Mouse (Mus musculus) heart, adult 2 months (tissue): ENCODE results near the gene Cog7. TPM values are rescaled to one million over a fixed set of nuclear protein-coding genes. Genes with fewer than 3 reads are reported as not detected.

Experiments used
- DNase-seq, 2 experiments: peaks; one replicate each; pipeline ENCODE4 v3.0.0; 2021
- H3K27ac ChIP-seq: fragments of 200-600 bp; 2 replicates; pipeline ENCODE4 v1.8.1; 2022
- H3K27me3 ChIP-seq: fragments of 200-500 bp; 2 replicates; pipeline ENCODE4 v1.6.1; 2012; ENCODE audit warnings: mild to moderate bottlenecking, low read length, inconsistent platforms, mixed read lengths; ENCODE audit not compliant: control insufficient read depth, insufficient read depth
- H3K36me3 ChIP-seq: fragments of 200-500 bp; 2 replicates; pipeline ENCODE4 v1.6.1; 2012; ENCODE audit warnings: low read length, inconsistent platforms; ENCODE audit not compliant: control insufficient read depth, insufficient read depth
- H3K4me1 ChIP-seq: fragments of 200-500 bp; 2 replicates; pipeline ENCODE4 v1.6.1; 2011; ENCODE audit warnings: low read length; ENCODE audit not compliant: control insufficient read depth, insufficient read depth
- H3K4me3 ChIP-seq: fragments of 200-600 bp; 2 replicates; pipeline ENCODE4 v1.8.1; 2022
- H3K79me2 ChIP-seq: fragments of 200-500 bp; replicated peaks from 2 replicates; pipeline ENCODE4 v1.6.1; 2012; ENCODE audit warnings: mild to moderate bottlenecking, inconsistent platforms, low read length, moderate library complexity, mixed read lengths; ENCODE audit not compliant: control insufficient read depth, insufficient read depth
- H3K9ac ChIP-seq: fragments of 200-500 bp; 2 replicates; pipeline ENCODE4 v1.6.1; 2012; ENCODE audit warnings: low read depth, mild to moderate bottlenecking, control low read depth, inconsistent platforms, low read length, mixed read lengths
- CTCF ChIP-seq: fragments of 200-600 bp; IDR thresholded peaks from 2 replicates; pipeline ENCODE4 v1.8.1; 2022; ENCODE audit warnings: antibody characterized with exemption, mild to moderate bottlenecking, moderate library complexity
- EP300 ChIP-seq: fragments of 200-500 bp; IDR thresholded peaks from 2 replicates; pipeline ENCODE4 v1.6.1; 2011; ENCODE audit warnings: low read depth, low read length, control low read depth; ENCODE audit not compliant: insufficient read depth
- POLR2A ChIP-seq: fragments of 200-500 bp; IDR thresholded peaks from 2 replicates; pipeline ENCODE4 v1.6.1; 2011; ENCODE audit warnings: mild to moderate bottlenecking, low read depth, low read length, control low read depth; ENCODE audit not compliant: insufficient read depth
- whole genome bisulfite sequencing: fragments of 180-500 bp; shearing (Covaris S2); methylation state at CpG from one replicate; pipeline ENCODE4 v1.1.7; 2018; 5-methylcytosine and 5-hydroxymethylcytosine counted together
- intact Hi-C: fragments of 180-260 bp; cut with DNase I; formaldehyde crosslinking; loops from one replicate; pipeline ENCODE4 v1.15.1; 2025
- polyA plus RNA-seq: library from polyadenylated mRNA; depleted of rRNA; stranded (reverse); fragments of >200 nt; gene quantifications from 2 replicates; pipeline ENCODE4 v1.2.3, GENCODE M21; 2012
- total RNA-seq, 2 experiments: library from RNA; stranded (reverse); gene quantifications; 2 replicates each; pipeline ENCODE4 v1.2.3; 2021

Cog7 gene
- total and polyA plus RNA-seq, 3 experiments: 16.7 to 19.5 (median 17.0) TPM

DNA sequence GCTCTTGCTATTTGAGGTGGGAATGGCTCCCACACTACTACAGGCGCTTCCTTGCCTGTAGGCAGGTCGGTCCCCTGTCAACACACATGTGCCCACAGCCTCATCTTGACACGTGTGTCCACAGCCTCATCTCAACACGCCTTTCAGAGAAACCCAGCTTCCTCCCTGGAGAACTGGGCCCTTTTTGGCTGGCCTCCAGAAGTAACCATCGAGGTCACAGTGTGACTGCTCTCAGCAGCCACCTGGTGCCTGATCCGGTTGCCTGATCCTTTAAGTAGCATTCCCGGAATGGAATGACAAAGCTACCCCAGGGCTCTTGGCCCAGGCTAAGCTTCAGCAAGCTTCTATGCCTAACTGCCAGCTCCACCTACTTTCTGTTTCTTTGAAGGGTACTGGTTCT lies 50.3 kb downstream of the Cog7 start:
- TF ChIP-seq EP300 (no peak), CTCF (no peak), POLR2A (no peak)
- H3K27ac ChIP-seq: no peak overlapping the region
- H3K36me3 ChIP-seq: no peaks in the 10 kb centered on the region
- H3K79me2 ChIP-seq: no peaks in the 10 kb centered on the region
- H3K9ac ChIP-seq: no peak overlapping the region
- no peak overlapping the region for H3K4me3 ChIP-seq
- 51% methylated on average over 7 of the region's 7 CpGs for WGBS
- no peaks in the 10 kb centered on the region for H3K4me1 ChIP-seq
- intact Hi-C loops: no loop called here
- H3K27me3 ChIP-seq: no peaks in the 10 kb centered on the region
- no peak for DNase-seq

DNA sequence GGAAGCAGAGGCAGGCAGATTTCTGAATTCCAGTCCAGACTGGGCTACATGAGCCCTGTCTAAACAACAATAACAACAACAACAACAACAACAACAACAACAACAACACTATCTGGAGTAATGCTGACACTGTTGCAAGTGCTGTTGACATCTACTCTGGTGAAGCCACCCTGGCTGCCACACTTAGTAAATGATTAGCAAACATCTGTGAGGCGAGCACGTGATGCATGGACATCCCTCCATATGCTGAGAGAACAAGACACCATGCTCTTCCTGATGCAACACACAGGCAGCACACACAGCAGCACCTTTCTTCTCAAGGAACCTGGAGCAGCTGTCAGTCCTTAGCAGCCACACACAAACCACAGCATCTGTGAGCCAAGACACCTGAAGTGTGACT lies 53.6 kb downstream of the Cog7 start:
- no peak overlapping the region for H3K9ac ChIP-seq
- no peaks in the 10 kb centered on the region for H3K79me2 ChIP-seq
- no peaks in the 10 kb centered on the region for H3K36me3 ChIP-seq
- TF ChIP-seq EP300: no peak
- no peak for DNase-seq
- H3K27me3 ChIP-seq: no peaks in the 10 kb centered on the region
- no peak overlapping the region for H3K4me3 ChIP-seq
- no peak overlapping the region for H3K27ac ChIP-seq
- no peaks in the 10 kb centered on the region for H3K4me1 ChIP-seq
- intact Hi-C loops: no loop called here
- 98% methylated on average over 2 of the region's 2 CpGs for WGBS

DNA sequence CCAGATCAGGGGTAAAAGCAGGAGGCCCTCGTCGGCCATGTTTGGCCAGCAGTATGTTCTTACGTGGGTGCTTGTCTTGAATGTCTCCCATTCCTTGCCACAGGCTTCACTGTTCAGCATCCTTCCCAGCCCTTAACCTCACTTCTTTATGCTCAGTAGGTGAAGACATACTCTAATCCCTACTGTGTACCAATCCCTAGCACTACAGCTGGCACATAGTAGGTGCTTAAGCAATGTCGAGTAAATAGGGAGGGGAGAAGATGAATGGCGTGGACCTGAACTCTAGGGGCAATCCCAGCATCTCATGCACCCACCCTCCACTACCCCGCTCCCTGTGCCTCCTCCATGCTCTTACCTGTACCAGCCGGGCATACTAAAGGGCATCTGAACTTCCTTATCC lies 57.1 kb downstream of the Cog7 start:
- no peaks in the 10 kb centered on the region for H3K4me1 ChIP-seq
- TF ChIP-seq POLR2A (no peak), CTCF (no peak), EP300 (no peak)
- no peaks in the 10 kb centered on the region for H3K79me2 ChIP-seq
- no peaks in the 10 kb centered on the region for H3K27me3 ChIP-seq
- no peak overlapping the region for H3K4me3 ChIP-seq
- H3K9ac ChIP-seq: no peak overlapping the region
- WGBS: 96% methylated on average over 7 of the region's 7 CpGs
- no peak overlapping the region for H3K27ac ChIP-seq
- intact Hi-C loops: no loop called here
- H3K36me3 ChIP-seq: no peaks in the 10 kb centered on the region
- DNase-seq: no peak

DNA sequence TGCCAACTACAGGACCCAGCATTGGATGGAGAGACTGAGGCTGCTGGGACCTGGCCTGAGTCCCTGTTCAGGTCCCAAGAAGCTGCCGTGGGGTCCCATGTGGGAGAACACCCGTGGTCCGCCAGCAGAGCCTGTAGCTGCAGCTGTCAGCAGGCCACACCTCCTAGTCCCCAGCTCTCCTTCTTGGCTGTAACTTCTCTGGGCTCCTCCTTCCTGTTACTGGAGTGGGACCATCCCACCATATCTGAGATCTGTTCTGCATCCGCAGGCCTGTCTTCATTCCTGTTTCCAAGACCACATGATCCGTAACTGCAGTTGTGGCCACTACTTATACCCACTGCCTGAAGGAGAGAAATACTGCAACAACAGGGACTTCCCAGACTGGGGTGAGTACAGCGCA lies 67.6 kb downstream of the Cog7 start:
- no peak overlapping the region for H3K27ac ChIP-seq
- H3K4me3 ChIP-seq: no peak overlapping the region
- H3K79me2 ChIP-seq: no peaks in the 10 kb centered on the region
- 53% methylated on average over 6 of the region's 6 CpGs for WGBS
- TF ChIP-seq EP300 (no peak), CTCF (no peak), POLR2A (no peak)
- H3K27me3 ChIP-seq: no peaks in the 10 kb centered on the region
- H3K4me1 ChIP-seq: no peaks in the 10 kb centered on the region
- H3K9ac ChIP-seq: no peak overlapping the region
- intact Hi-C loops: no loop called here
- H3K36me3 ChIP-seq: no peaks in the 10 kb centered on the region
- no peak for DNase-seq

DNA sequence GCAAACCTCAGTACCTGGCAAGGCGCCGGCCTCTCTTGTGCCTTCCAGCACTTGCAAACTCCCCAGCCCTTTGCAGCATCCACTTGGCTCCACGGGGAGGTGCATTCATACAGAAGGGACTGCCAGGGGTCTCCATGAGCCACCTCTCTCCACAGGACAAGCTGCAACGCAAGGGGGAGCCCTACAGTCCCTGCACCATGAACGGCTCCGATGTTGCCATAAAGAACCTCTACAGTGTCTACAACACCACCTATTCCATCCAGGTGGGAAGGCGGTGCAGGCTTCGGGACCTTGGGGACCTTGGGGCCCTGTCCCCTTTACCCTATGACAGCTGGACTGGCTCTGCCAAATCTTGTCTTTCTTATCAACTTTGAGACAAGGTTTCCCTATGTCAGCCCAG lies 69.3 kb downstream of the Cog7 start:
- Histone ChIP-seq H3K4me1 (no peaks in the 10 kb centered on the region), H3K27me3 (no peaks in the 10 kb centered on the region), H3K9ac (no peak overlapping the region), H3K79me2 (no peaks in the 10 kb centered on the region), H3K27ac (no peak overlapping the region), H3K36me3 (no peaks in the 10 kb centered on the region), H3K4me3 (no peak overlapping the region)
- WGBS: 72% methylated on average over 8 of the region's 8 CpGs
- TF ChIP-seq CTCF: no peak
- TF ChIP-seq POLR2A: no peak
- DNase-seq: no peak
- intact Hi-C loops: no loop called here

DNA sequence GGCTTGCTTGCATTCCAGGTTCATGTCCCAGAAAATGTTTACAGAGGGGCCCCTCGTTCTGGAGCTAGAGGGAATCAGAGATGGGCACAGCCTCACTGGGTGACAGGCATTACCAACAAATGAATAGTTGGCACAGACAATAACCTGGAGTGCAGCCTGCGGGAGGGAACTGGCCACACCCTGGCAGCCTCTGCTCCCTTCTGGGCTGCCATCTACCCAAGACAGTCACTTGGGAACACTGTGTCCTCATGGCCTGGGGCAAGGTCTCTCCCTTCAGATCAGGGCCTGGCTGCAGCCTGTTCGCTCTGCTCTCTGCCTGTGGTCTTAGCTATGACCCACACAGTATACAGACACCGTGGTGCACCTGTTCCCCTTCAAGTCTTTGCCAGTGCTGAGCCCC lies 74.6 kb downstream of the Cog7 start:
- 56% methylated on average over 4 of the region's 4 CpGs for WGBS
- TF ChIP-seq CTCF (no peak), POLR2A (no peak), EP300 (no peak)
- H3K4me3 ChIP-seq: no peak overlapping the region
- H3K79me2 ChIP-seq: no peaks in the 10 kb centered on the region
- H3K9ac ChIP-seq: no peak overlapping the region
- DNase-seq: peak in 1 of 2 experiments; percentile 14
- H3K4me1 ChIP-seq: no peaks in the 10 kb centered on the region
- intact Hi-C loops: no loop called here
- H3K27ac ChIP-seq: no peak overlapping the region
- no peaks in the 10 kb centered on the region for H3K36me3 ChIP-seq
- no peaks in the 10 kb centered on the region for H3K27me3 ChIP-seq
